Comparison of ENCODE assay signal across 25 mouse cellular contexts in genomic region chr7:56381750-56382421, GRCm38 (mm10).
A peak's percentile ranks its signal among the peaks of the same experiment; 100 is the strongest.
DNase-seq lines count a peak whose midpoint lies in the region; ATAC-seq and TF ChIP-seq lines count a peak whose summit lies in the region.
"Had no signal": no experiment of that assay in that cellular context is flagged by ENCODE, and none has a peak within 500 bp of the region (broad histone marks: within the 10 kb centered on the region; RNA-seq: fewer than 3 reads in every experiment).

No protein-coding gene starts in this region.

- peak; percentile 9 to 20 for DNase-seq in cerebellum, adult 18-20 months
- peak; percentile 4 for DNase-seq in lung, postnatal 36 days
- DNase-seq in lung, adult 2 months: no peak
- DNase-seq in forebrain, postnatal 0 days: no peak
- no peak for DNase-seq in ovary, adult 18-20 months (ENCODE audit: low spot score)
- DNase-seq: adrenal gland, postnatal 10 days; gastrocnemius, postnatal 10 days; heart, postnatal 10 days; kidney, postnatal 25 days; midbrain, embryonic 14.5 days; right cerebral cortex, postnatal 25 days; thymus, adult 2 months; thymus, postnatal 36 days had no signal

- no peak overlapping the region for H3K4me3 ChIP-seq in lung, adult 2 months (replicated peaks; ENCODE audit: extremely low read depth, low read depth, low read length)
- H3K4me3 ChIP-seq in intestine, embryonic 16.5 days (ENCODE audit: low read length): no peak overlapping the region
- no peak overlapping the region for H3K4me3 ChIP-seq in forebrain, postnatal 0 days (ENCODE audit: low read depth, low read length)
- H3K4me3 ChIP-seq: erythroblast, embryonic 14.5 days; heart, embryonic 13.5 days; hindbrain, embryonic 15.5 days; left cerebral cortex, adult 2 months; limb, embryonic 12.5 days; liver, embryonic 15.5 days had no signal

- TF ChIP-seq CTCF in lung, adult 2 months (IDR thresholded peaks at IDR 0.05; ENCODE audit: insufficient read depth, low read length): no peak
- no peak for TF ChIP-seq CTCF in forebrain, postnatal 0 days (IDR thresholded peaks at IDR 0.05; ENCODE audit: low read depth)

- no peaks in the 10 kb centered on the region for H3K9me3 ChIP-seq in intestine, embryonic 16.5 days (ENCODE audit: control insufficient read depth, low read length)
- H3K9me3 ChIP-seq in forebrain, postnatal 0 days (ENCODE audit: low read length): no peaks in the 10 kb centered on the region
- H3K9me3 ChIP-seq: G1E; heart, embryonic 13.5 days; hindbrain, embryonic 15.5 days; limb, embryonic 12.5 days; liver, embryonic 15.5 days had no signal

- no peak for ATAC-seq in cerebellum, adult (ENCODE audit: insufficient number of reproducible peaks, low FRiP score, low TSS enrichment)
- peak; percentile 93 for ATAC-seq in intestine, embryonic 16.5 days
- ATAC-seq in forebrain, postnatal 0 days: no peak
- ATAC-seq: forebrain, embryonic 16.5 days; inflammation-experienced regulatory T-cells, adult 6 months had no signal

- no peaks in the 10 kb centered on the region for H3K4me1 ChIP-seq in lung, adult 2 months (ENCODE audit: control insufficient read depth, insufficient read depth, low read length)
- H3K4me1 ChIP-seq in intestine, embryonic 16.5 days (ENCODE audit: control insufficient read depth, insufficient read depth, low read length): no peaks in the 10 kb centered on the region
- no peaks in the 10 kb centered on the region for H3K4me1 ChIP-seq in forebrain, postnatal 0 days (ENCODE audit: insufficient read depth)
- H3K4me1 ChIP-seq: heart, embryonic 13.5 days; hindbrain, embryonic 15.5 days; limb, embryonic 12.5 days; liver, embryonic 15.5 days had no signal

- WGBS in lung, adult 2 months: 70% methylated on average over 4 of the region's 4 CpGs
- 75% methylated on average over 4 of the region's 4 CpGs for WGBS in intestine, embryonic 16.5 days
- 86% methylated on average over 4 of the region's 4 CpGs for WGBS in forebrain, postnatal 0 days

- H3K27ac ChIP-seq in intestine, embryonic 16.5 days (ENCODE audit: low read length): no peak overlapping the region
- no peak overlapping the region for H3K27ac ChIP-seq in forebrain, postnatal 0 days (ENCODE audit: low read depth, low read length)
- H3K27ac ChIP-seq: heart, embryonic 13.5 days; hindbrain, embryonic 15.5 days; left cerebral cortex, adult 2 months; limb, embryonic 12.5 days; liver, embryonic 15.5 days; macrophage had no signal

- no peaks in the 10 kb centered on the region for H3K36me3 ChIP-seq in intestine, embryonic 16.5 days (ENCODE audit: control insufficient read depth, insufficient read depth, low read length)
- no peaks in the 10 kb centered on the region for H3K36me3 ChIP-seq in forebrain, postnatal 0 days (ENCODE audit: insufficient read depth)
- H3K36me3 ChIP-seq: G1E; heart, embryonic 13.5 days; hindbrain, embryonic 15.5 days; limb, embryonic 12.5 days; liver, embryonic 15.5 days had no signal

- H3K4me2 ChIP-seq in intestine, embryonic 16.5 days (ENCODE audit: low read depth, low read length): no peak overlapping the region
- no peak overlapping the region for H3K4me2 ChIP-seq in forebrain, postnatal 0 days (ENCODE audit: low read depth)
- H3K4me2 ChIP-seq: heart, embryonic 13.5 days; hindbrain, embryonic 15.5 days; limb, embryonic 12.5 days; liver, embryonic 15.5 days had no signal

- no peak for TF ChIP-seq POLR2A in lung, adult 2 months (IDR thresholded peaks at IDR 0.05; ENCODE audit: borderline replicate concordance, extremely low read depth, low read depth, low read length)

- no peaks in the 10 kb centered on the region for H3K27me3 ChIP-seq in intestine, embryonic 16.5 days (replicated peaks; ENCODE audit: control insufficient read depth, insufficient read depth, low read length)
- H3K27me3 ChIP-seq in forebrain, postnatal 0 days (ENCODE audit: insufficient read depth, low read length): no peaks in the 10 kb centered on the region
- H3K27me3 ChIP-seq: heart, embryonic 13.5 days; hindbrain, embryonic 15.5 days; limb, embryonic 12.5 days; liver, embryonic 15.5 days had no signal

- no peak overlapping the region for H3K9ac ChIP-seq in intestine, embryonic 16.5 days (ENCODE audit: low read depth, low read length)
- H3K9ac ChIP-seq in forebrain, postnatal 0 days: no peak overlapping the region
- H3K9ac ChIP-seq: heart, embryonic 13.5 days; hindbrain, embryonic 15.5 days; limb, embryonic 12.5 days; liver, embryonic 15.5 days had no signal

Comparison
In these comparisons a context has a peak if more than half of its experiments do, and no peak if none do; other contexts are left out.
1. DNase-seq: peak in cerebellum, adult 18-20 months (2 of 2) and lung, postnatal 36 days (single experiment); none in lung, adult 2 months (single experiment), forebrain, postnatal 0 days (single experiment) and ovary, adult 18-20 months (single experiment).